Mouse (Mus musculus): ENCODE results near the gene Letmd1. TPM values are rescaled to one million over a fixed set of nuclear protein-coding genes. Genes with fewer than 3 reads are reported as not detected.
A peak's percentile ranks its signal among the peaks of the same experiment; 100 is the strongest.

Letmd1 gene
- total and polyA plus RNA-seq, 3 experiments, result 28.4 to 60.8 (median 55.7) TPM

GRCm38 (mm10) chr15:100470037-100470436 is 1.2 kb downstream of the Letmd1 start:
- H3K4me1 ChIP-seq (ENCODE audit: insufficient read depth, low read depth, low read length), result peaks cover 35% of the 10 kb centered on the region
- no peaks in the 10 kb centered on the region for H3K27me3 ChIP-seq (ENCODE audit: insufficient read depth, low read length)
- no peak for TF ChIP-seq GATA2 (IDR thresholded peaks at IDR 0.05; ENCODE audit: borderline replicate concordance, low read depth, low read length)
- TF ChIP-seq GATA1 (IDR thresholded peaks at IDR 0.05; ENCODE audit: borderline replicate concordance, low read length), result no peak
- TF ChIP-seq POLR2AphosphoS5 (IDR thresholded peaks at IDR 0.05; ENCODE audit: insufficient replicate concordance, low read depth, low read length), result no peak
- TF ChIP-seq TAL1 (conservative IDR thresholded peaks at IDR 0.05; ENCODE audit: low read depth, low read length), result no peak
- no peak for TF ChIP-seq CTCF (IDR thresholded peaks at IDR 0.05; ENCODE audit: low read depth, low read length)
- no peak for ATAC-seq (ENCODE audit: extremely low read depth, insufficient number of reproducible peaks, low FRiP score, poor library complexity, severe bottlenecking)
- H3K9me3 ChIP-seq (replicated peaks), result 0 out of 2 replicates have a peak, but pooled peaks cover 2% of the 10 kb centered on the region
- peaks cover 69% of the 10 kb centered on the region for H3K36me3 ChIP-seq (replicated peaks)
- DNase-seq (ENCODE audit: low spot score), result no peak
- peak overlapping the region; percentile 90; the same call in 1 of the 2 replicates for H3K4me3 ChIP-seq (ENCODE audit: low read depth, low read length)

- H3K36me3 ChIP-seq (replicated peaks), result peaks cover 91% of the 10 kb centered on the region
- TF ChIP-seq GATA1 (IDR thresholded peaks at IDR 0.05; ENCODE audit: borderline replicate concordance, low read length) (no peak), TAL1 (conservative IDR thresholded peaks at IDR 0.05; ENCODE audit: low read depth, low read length) (no peak), GATA2 (IDR thresholded peaks at IDR 0.05; ENCODE audit: borderline replicate concordance, low read depth, low read length) (no peak), CTCF (IDR thresholded peaks at IDR 0.05; ENCODE audit: low read depth, low read length) (no peak), POLR2AphosphoS5 (IDR thresholded peaks at IDR 0.05; ENCODE audit: insufficient replicate concordance, low read depth, low read length) (no peak)
- ATAC-seq (ENCODE audit: extremely low read depth, insufficient number of reproducible peaks, low FRiP score, poor library complexity, severe bottlenecking), result no peak
- H3K4me1 ChIP-seq (ENCODE audit: insufficient read depth, low read depth, low read length), result peaks cover 26% of the 10 kb centered on the region
- DNase-seq (ENCODE audit: low spot score), result no peak
- H3K27me3 ChIP-seq (ENCODE audit: insufficient read depth, low read length), result no peaks in the 10 kb centered on the region
- H3K4me3 ChIP-seq (ENCODE audit: low read depth, low read length), result no peak overlapping the region
- H3K9me3 ChIP-seq (replicated peaks), result 0 out of 2 replicates have a peak, but pooled peaks cover 2% of the 10 kb centered on the region
Observed at GRCm38 (mm10) chr15:100473926-100474503, 5.2 kb downstream of the Letmd1 start.

GRCm38 (mm10) chr15:100478351-100478750 is 9.5 kb downstream of the Letmd1 start:
- H3K4me1 ChIP-seq (ENCODE audit: insufficient read depth, low read depth, low read length), result peaks cover 10% of the 10 kb centered on the region; the same call in 1 of the 2 replicates
- ATAC-seq (ENCODE audit: extremely low read depth, insufficient number of reproducible peaks, low FRiP score, poor library complexity, severe bottlenecking), result no peak
- H3K9me3 ChIP-seq (replicated peaks), result no peaks in the 10 kb centered on the region
- no peak for DNase-seq (ENCODE audit: low spot score)
- TF ChIP-seq CTCF (IDR thresholded peaks at IDR 0.05; ENCODE audit: low read depth, low read length) (no peak), GATA2 (IDR thresholded peaks at IDR 0.05; ENCODE audit: borderline replicate concordance, low read depth, low read length) (no peak), GATA1 (IDR thresholded peaks at IDR 0.05; ENCODE audit: borderline replicate concordance, low read length) (no peak)
- H3K36me3 ChIP-seq (replicated peaks), result peaks cover 97% of the 10 kb centered on the region
- no peak overlapping the region for H3K4me3 ChIP-seq (ENCODE audit: low read depth, low read length)
- no peaks in the 10 kb centered on the region for H3K27me3 ChIP-seq (ENCODE audit: insufficient read depth, low read length)

GRCm38 (mm10) chr15:100478925-100479324 is 10.1 kb downstream of the Letmd1 start:
- Histone ChIP-seq H3K4me3 (ENCODE audit: low read depth, low read length) (no peak overlapping the region), H3K36me3 (replicated peaks) (peaks cover 97% of the 10 kb centered on the region), H3K27me3 (ENCODE audit: insufficient read depth, low read length) (no peaks in the 10 kb centered on the region), H3K9me3 (replicated peaks) (no peaks in the 10 kb centered on the region), H3K4me1 (ENCODE audit: insufficient read depth, low read depth, low read length) (peaks cover 10% of the 10 kb centered on the region; the same call in 1 of the 2 replicates)
- ATAC-seq (ENCODE audit: extremely low read depth, insufficient number of reproducible peaks, low FRiP score, poor library complexity, severe bottlenecking), result no peak
- TF ChIP-seq POLR2AphosphoS5 (IDR thresholded peaks at IDR 0.05; ENCODE audit: insufficient replicate concordance, low read depth, low read length), result no peak
- TF ChIP-seq GATA2 (IDR thresholded peaks at IDR 0.05; ENCODE audit: borderline replicate concordance, low read depth, low read length), result no peak
- no peak for TF ChIP-seq TAL1 (conservative IDR thresholded peaks at IDR 0.05; ENCODE audit: low read depth, low read length)
- no peak for TF ChIP-seq CTCF (IDR thresholded peaks at IDR 0.05; ENCODE audit: low read depth, low read length)
- TF ChIP-seq GATA1 (IDR thresholded peaks at IDR 0.05; ENCODE audit: borderline replicate concordance, low read length), result no peak
- no peak for DNase-seq (ENCODE audit: low spot score)

GRCm38 (mm10) chr15:100485576-100485975 is 16.8 kb downstream of the Letmd1 start:
- TF ChIP-seq TAL1 (conservative IDR thresholded peaks at IDR 0.05; ENCODE audit: low read depth, low read length) (no peak), CTCF (IDR thresholded peaks at IDR 0.05; ENCODE audit: low read depth, low read length) (no peak), GATA1 (IDR thresholded peaks at IDR 0.05; ENCODE audit: borderline replicate concordance, low read length) (no peak), POLR2AphosphoS5 (IDR thresholded peaks at IDR 0.05; ENCODE audit: insufficient replicate concordance, low read depth, low read length) (no peak), GATA2 (IDR thresholded peaks at IDR 0.05; ENCODE audit: borderline replicate concordance, low read depth, low read length) (no peak)
- ATAC-seq (ENCODE audit: extremely low read depth, insufficient number of reproducible peaks, low FRiP score, poor library complexity, severe bottlenecking), result no peak
- DNase-seq (ENCODE audit: low spot score), result no peak
- no peak overlapping the region for H3K4me3 ChIP-seq (ENCODE audit: low read depth, low read length)
- H3K4me1 ChIP-seq (ENCODE audit: insufficient read depth, low read depth, low read length), result peaks cover 7% of the 10 kb centered on the region; the same call in 1 of the 2 replicates
- peaks cover 81% of the 10 kb centered on the region for H3K36me3 ChIP-seq (replicated peaks)
- H3K27me3 ChIP-seq (ENCODE audit: insufficient read depth, low read length), result no peaks in the 10 kb centered on the region
- H3K9me3 ChIP-seq (replicated peaks), result no peaks in the 10 kb centered on the region

GRCm38 (mm10) chr15:100486450-100486849 is 17.6 kb downstream of the Letmd1 start:
- DNase-seq (ENCODE audit: low spot score), result no peak
- ATAC-seq (ENCODE audit: extremely low read depth, insufficient number of reproducible peaks, low FRiP score, poor library complexity, severe bottlenecking), result no peak
- TF ChIP-seq GATA2 (IDR thresholded peaks at IDR 0.05; ENCODE audit: borderline replicate concordance, low read depth, low read length), result no peak
- no peak for TF ChIP-seq TAL1 (conservative IDR thresholded peaks at IDR 0.05; ENCODE audit: low read depth, low read length)
- no peak for TF ChIP-seq GATA1 (IDR thresholded peaks at IDR 0.05; ENCODE audit: borderline replicate concordance, low read length)
- TF ChIP-seq CTCF (IDR thresholded peaks at IDR 0.05; ENCODE audit: low read depth, low read length), result no peak
- TF ChIP-seq POLR2AphosphoS5 (IDR thresholded peaks at IDR 0.05; ENCODE audit: insufficient replicate concordance, low read depth, low read length), result no peak
- H3K36me3 ChIP-seq (replicated peaks), result peaks cover 73% of the 10 kb centered on the region
- no peaks in the 10 kb centered on the region for H3K9me3 ChIP-seq (replicated peaks)
- H3K4me3 ChIP-seq (ENCODE audit: low read depth, low read length), result no peak overlapping the region
- peaks cover 8% of the 10 kb centered on the region; the same call in 1 of the 2 replicates for H3K4me1 ChIP-seq (ENCODE audit: insufficient read depth, low read depth, low read length)
- no peaks in the 10 kb centered on the region for H3K27me3 ChIP-seq (ENCODE audit: insufficient read depth, low read length)

All from G1E (cell line).